Mouse (Mus musculus): ENCODE results near the gene Rexo4.

DNA sequence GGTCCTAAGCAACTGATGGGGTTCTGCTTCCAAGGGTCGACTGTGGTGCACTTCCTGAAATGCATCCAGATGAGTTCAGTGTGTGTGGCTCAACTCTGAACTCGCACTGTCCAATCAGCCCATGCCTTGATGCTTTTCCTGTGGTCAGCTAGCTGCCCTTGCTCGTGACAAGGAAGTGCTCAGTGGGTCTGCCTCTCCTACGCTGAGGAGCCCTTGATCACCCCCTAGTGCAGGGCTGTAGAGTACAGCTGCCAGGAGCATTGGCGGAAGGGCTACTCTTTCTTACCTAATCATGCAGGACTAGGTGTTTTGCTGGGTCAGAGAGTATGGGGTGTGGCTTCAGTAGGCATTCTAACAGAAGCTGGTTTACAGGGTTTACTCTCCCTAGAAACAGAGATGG lies 22.6 kb downstream of the Rexo4 start:
- TF ChIP-seq GATA1 (IDR thresholded peaks at IDR 0.05; ENCODE audit: borderline replicate concordance, low read length) (no peak), FLI1 (IDR thresholded peaks at IDR 0.05; ENCODE audit: low read length) (no peak)
